Mouse (Mus musculus) stomach, postnatal 0 days (tissue): ENCODE measurements at regions not wholly inside any gene's neighbourhood (a gene's known extent, or its start where the extent isn't known, plus 50 kb on each side); places are given as distances from the start of the nearest gene placed in this dataset.

Experiments used
- ATAC-seq: fragments of 200-750 bp; cut with Nextera tagmentation; 2 replicates; pipeline ENCODE4 v1.8.0; 2017; ENCODE audit not compliant: low FRiP score, low TSS enrichment
- DNase-seq: peaks from one replicate; pipeline ENCODE4 v3.0.0-alpha.2; 2016; ENCODE audit warnings: low spot score
- H3K27ac ChIP-seq: fragments of 300-500 bp; sonication (generic); replicated peaks from 2 replicates; pipeline ENCODE4 v1.5.1; 2014; ENCODE audit warnings: mild to moderate bottlenecking, control low read depth
- H3K27me3 ChIP-seq: fragments of 300-500 bp; sonication (generic); 2 replicates; pipeline ENCODE4 v1.6.1; 2014; ENCODE audit warnings: low read length; ENCODE audit not compliant: control insufficient read depth, insufficient read depth
- H3K36me3 ChIP-seq: fragments of 300-500 bp; sonication (generic); 2 replicates; pipeline ENCODE4 v1.6.1; 2014; ENCODE audit warnings: low read length, mixed read lengths; ENCODE audit not compliant: control insufficient read depth, insufficient read depth
- H3K4me1 ChIP-seq: fragments of 300-500 bp; sonication (generic); replicated peaks from 2 replicates; pipeline ENCODE4 v1.6.1; 2014; ENCODE audit warnings: antibody characterized with exemption; ENCODE audit not compliant: control insufficient read depth, insufficient read depth
- H3K4me2 ChIP-seq: fragments of 300-500 bp; sonication (generic); replicated peaks from 2 replicates; pipeline ENCODE4 v1.6.1; 2014; ENCODE audit warnings: low read depth, mild to moderate bottlenecking, control low read depth, moderate library complexity
- H3K4me3 ChIP-seq: fragments of 300-500 bp; sonication (generic); 2 replicates; pipeline ENCODE4 v1.5.1; 2014; ENCODE audit warnings: low read depth, low read length, control low read depth
- H3K9ac ChIP-seq: fragments of 300-500 bp; sonication (generic); 2 replicates; pipeline ENCODE4 v1.6.1; 2014; ENCODE audit warnings: mild to moderate bottlenecking, low read length, control low read depth, mixed read lengths
- H3K9me3 ChIP-seq: fragments of 300-500 bp; sonication (generic); 2 replicates; pipeline ENCODE4 v1.6.1; 2016; ENCODE audit warnings: low read length; ENCODE audit not compliant: control insufficient read depth
- CTCF ChIP-seq: IDR thresholded peaks from 2 replicates; pipeline ENCODE4 v1.5.1; 2016; ENCODE audit warnings: antibody characterized with exemption, low read depth, mild to moderate bottlenecking, moderate library complexity
- EP300 ChIP-seq: optimal IDR thresholded peaks from 2 replicates; pipeline ENCODE3; 2016; ENCODE audit warnings: antibody characterized with exemption
- WGBS: fragments of 180-500 bp; shearing (Covaris S2); extraction: QIAGEN DNeasy Blood & Tissue Kit; methylation state at CpG from one replicate; pipeline ENCODE4 v1.1.7; 2014; 5-methylcytosine and 5-hydroxymethylcytosine counted together

DNA sequence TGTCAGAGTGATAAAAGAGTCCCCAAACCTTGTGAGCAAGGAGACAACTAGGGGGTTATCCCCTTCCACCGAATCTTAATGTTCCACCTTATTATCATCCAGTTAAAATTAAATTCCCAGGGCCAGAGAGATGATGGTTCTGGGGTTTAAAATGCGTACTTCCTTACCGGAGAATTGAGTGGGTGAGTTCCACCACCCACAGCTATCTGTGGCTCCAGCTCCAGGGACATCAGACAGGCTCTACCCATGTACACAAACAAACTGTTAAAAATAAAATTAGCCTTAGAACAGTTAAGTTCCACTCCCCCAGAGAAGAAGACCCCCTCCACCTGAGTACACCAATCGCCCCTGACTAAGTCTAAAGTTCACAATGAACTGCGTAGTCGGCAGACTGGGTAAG is 52.0 kb upstream of the Mgat5 start:
- no peaks in the 10 kb centered on the region for H3K4me1 ChIP-seq
- no peak for ATAC-seq
- H3K4me3 ChIP-seq: no peak overlapping the region
- H3K9me3 ChIP-seq: no peaks in the 10 kb centered on the region
- no peaks in the 10 kb centered on the region for H3K36me3 ChIP-seq
- no peak overlapping the region for H3K9ac ChIP-seq
- DNase-seq: no peak
- no peak overlapping the region for H3K4me2 ChIP-seq
- TF ChIP-seq CTCF (no peak), EP300 (no peak)
- WGBS: 75% methylated on average over 6 of the region's 6 CpGs
- H3K27me3 ChIP-seq: no peaks in the 10 kb centered on the region
- no peak overlapping the region for H3K27ac ChIP-seq

- Histone ChIP-seq H3K36me3 (no peaks in the 10 kb centered on the region), H3K4me3 (no peak overlapping the region), H3K4me1 (no peaks in the 10 kb centered on the region), H3K9me3 (no peaks in the 10 kb centered on the region), H3K9ac (no peak overlapping the region), H3K27ac (no peak overlapping the region), H3K27me3 (no peaks in the 10 kb centered on the region), H3K4me2 (no peak overlapping the region)
- DNase-seq (no peak), ATAC-seq (no peak)
- 71% methylated on average over 4 of the region's 4 CpGs for WGBS
- TF ChIP-seq EP300: no peak
- TF ChIP-seq CTCF: no peak
These were observed 69.3 kb upstream of the Mgat5 start for GRCm38 (mm10) chr1:127135521-127135920.

DNA sequence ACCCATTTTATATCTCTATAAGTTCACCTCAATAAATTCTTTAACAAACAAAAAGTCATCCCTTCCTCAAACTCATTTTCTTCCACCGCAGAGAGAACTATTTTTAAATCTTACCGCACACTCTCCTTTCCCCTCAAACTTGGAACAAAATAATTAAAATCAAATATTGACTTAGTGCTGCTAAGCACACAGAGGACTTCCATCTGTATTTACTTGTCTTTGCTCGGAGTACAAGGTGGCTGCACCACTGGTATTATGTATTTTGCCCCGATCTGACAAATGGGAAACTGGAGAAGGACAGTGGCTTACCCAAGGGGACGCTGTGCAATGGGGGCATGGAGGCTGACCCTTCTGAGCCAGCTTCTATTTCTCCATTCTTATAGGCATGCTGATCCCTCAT is 72.9 kb upstream of the Mgat5 start:
- H3K36me3 ChIP-seq: no peaks in the 10 kb centered on the region
- no peak overlapping the region for H3K9ac ChIP-seq
- ATAC-seq: no peak
- H3K27ac ChIP-seq: no peak overlapping the region
- H3K4me1 ChIP-seq: no peaks in the 10 kb centered on the region
- no peaks in the 10 kb centered on the region for H3K27me3 ChIP-seq
- H3K9me3 ChIP-seq: no peaks in the 10 kb centered on the region
- WGBS: 50% methylated on average over 5 of the region's 5 CpGs
- H3K4me2 ChIP-seq: no peak overlapping the region
- no peak for DNase-seq
- TF ChIP-seq EP300 (no peak), CTCF (no peak)
- no peak overlapping the region for H3K4me3 ChIP-seq

DNA sequence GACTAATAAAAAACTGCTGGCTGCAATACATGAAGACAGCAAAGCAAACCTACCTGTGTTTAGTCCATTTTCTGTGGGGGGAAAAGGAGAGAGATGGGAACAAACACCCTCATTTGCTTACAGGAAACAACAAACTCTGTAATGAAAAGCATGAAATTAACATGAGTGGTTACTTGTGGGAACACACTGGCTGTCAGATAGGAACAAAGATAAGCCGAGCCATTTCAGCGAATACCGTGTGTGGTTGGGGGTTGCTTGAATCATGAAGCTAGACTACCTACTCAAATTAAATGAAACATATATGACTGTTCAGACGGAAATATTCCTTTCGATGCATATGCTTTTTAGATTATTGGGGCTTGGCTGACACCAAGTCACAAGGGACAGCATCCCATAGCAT is 80.0 kb upstream of the Mgat5 start:
- DNase-seq (no peak), ATAC-seq (no peak)
- WGBS: 94% methylated on average over 5 of the region's 5 CpGs
- H3K9me3 ChIP-seq: no peaks in the 10 kb centered on the region
- TF ChIP-seq EP300 (no peak), CTCF (no peak)
- H3K36me3 ChIP-seq: no peaks in the 10 kb centered on the region
- H3K4me3 ChIP-seq: no peak overlapping the region
- no peak overlapping the region for H3K9ac ChIP-seq
- H3K27ac ChIP-seq: no peak overlapping the region
- no peaks in the 10 kb centered on the region for H3K27me3 ChIP-seq
- no peaks in the 10 kb centered on the region for H3K4me1 ChIP-seq
- no peak overlapping the region for H3K4me2 ChIP-seq

DNA sequence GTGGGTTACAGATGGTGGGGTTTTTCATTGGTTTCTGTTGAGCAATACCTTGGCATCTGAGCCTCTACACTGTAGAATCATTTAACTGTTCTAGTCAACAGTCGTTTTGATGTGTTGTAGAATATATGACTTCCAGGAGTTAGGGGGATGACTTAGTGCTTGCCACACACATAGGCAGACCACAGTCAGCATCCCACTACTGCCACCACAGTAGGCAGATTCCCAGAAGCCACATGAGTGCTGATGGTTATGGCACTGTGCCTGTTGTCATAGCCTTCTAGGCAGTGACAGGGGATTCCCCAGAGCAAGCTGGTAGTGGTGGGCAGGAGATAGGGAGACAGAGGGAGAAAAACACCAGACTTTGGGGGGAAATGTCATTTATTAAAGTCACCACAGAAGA is 86.8 kb upstream of the Mgat5 start:
- no peak for TF ChIP-seq EP300
- no peak for TF ChIP-seq CTCF
- Histone ChIP-seq H3K4me1 (no peaks in the 10 kb centered on the region), H3K4me2 (no peak overlapping the region), H3K4me3 (no peak overlapping the region), H3K9ac (no peak overlapping the region), H3K27ac (no peak overlapping the region), H3K9me3 (no peaks in the 10 kb centered on the region), H3K36me3 (no peaks in the 10 kb centered on the region), H3K27me3 (no peaks in the 10 kb centered on the region)
- no peak for ATAC-seq
- no peak for DNase-seq
- 81% methylated on average over 1 of the region's 1 CpGs for WGBS

GRCm38 (mm10) chr1:127107485-127107884 is 97.3 kb upstream of the Mgat5 start:
- ATAC-seq (no peak), DNase-seq (no peak)
- no peaks in the 10 kb centered on the region for H3K36me3 ChIP-seq
- 57% methylated on average over 5 of the region's 5 CpGs for WGBS
- TF ChIP-seq CTCF (no peak), EP300 (no peak)
- H3K9me3 ChIP-seq: no peaks in the 10 kb centered on the region
- H3K27me3 ChIP-seq: no peaks in the 10 kb centered on the region
- no peak overlapping the region for H3K4me2 ChIP-seq
- no peak overlapping the region for H3K9ac ChIP-seq
- no peak overlapping the region for H3K27ac ChIP-seq
- H3K4me1 ChIP-seq: no peaks in the 10 kb centered on the region
- no peak overlapping the region for H3K4me3 ChIP-seq
